Mouse (Mus musculus) CD4-positive, CD25-positive, alpha-beta regulatory T cell (primary cell): ENCODE results near the gene Prkrip1. TPM values are rescaled to one million over a fixed set of nuclear protein-coding genes. Genes with fewer than 3 reads are reported as not detected.

Experiments
- polyA plus RNA-seq: library from polyadenylated mRNA; unstranded; fragments of 100-300 nt; shearing (Covaris generic); gene quantifications from one replicate; pipeline ENCODE4 v1.2.1, GENCODE M21; 2017

The Prkrip1 gene
- polyA plus RNA-seq = 41.6 TPM

DNA sequence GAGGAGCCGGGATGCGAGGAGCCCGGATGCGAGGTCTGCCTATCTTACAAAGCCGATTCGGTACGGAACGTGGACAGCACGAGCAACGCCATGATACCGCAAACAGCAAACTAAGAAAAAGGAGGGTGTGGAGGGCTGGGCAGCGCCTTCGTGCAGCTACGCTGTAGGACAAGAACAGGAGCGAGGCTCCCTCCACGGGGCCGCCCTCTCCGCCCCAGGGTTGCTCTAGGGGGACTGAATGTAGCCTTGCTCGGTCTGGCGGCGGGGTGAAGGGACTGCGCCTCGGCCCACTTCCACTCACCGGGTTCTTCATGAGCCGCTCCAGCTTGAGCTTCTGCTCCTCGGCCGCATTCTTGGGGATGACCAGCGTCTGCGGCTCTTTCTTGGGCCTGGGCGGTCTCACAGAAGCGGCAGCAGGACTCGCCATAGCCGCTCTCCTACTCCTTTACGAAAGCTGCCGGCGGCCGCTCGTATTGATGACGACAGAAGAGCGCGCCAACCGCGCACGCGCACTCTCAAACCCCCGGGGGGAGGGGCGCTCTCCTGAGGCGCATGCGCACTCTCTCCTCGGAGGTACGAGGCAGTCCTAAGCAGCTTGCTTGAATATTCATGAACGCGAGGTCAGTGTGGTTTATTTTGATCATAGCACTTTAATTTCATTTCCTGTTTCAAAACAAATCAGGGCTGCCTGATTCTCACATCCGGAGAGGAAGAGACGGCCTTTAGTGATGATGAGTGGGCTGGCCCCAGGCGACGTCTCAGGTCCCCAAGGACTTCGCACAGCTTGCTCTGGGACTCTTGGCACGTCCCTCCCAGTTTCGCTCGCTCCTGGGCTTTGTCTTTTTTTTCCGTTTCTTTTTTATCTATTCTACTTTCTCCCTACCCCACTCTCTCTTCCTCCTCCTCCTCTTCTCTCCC is at the start of gene Prkrip1:
Gene Prkrip1 (minus strand): TSS at position 490 of the 918 bp plus-strand sequence.

DNA sequence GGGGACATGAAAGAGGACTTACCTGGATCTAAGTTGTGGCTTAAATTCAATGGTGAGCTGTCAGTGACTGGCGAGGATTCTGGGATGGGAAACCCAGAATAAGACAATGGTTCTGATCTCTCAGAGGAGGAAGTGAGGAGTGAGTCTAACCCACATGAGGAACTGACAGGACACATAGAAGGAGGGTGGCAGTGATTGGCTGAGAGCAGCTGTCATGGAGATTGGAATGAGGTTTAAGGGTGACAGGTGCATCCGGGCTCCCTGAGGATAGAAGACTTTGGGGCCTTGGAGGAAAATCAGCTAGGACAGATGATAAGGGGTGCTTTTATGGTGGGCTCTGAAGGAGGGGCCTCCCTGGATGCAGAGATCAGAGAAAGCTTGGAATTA is 47.7 kb upstream of the Prkrip1 start, which contains the start of gene Sh2b2:
Gene Sh2b2 (minus strand): TSS at position 105 of the 387 bp plus-strand sequence.

DNA sequence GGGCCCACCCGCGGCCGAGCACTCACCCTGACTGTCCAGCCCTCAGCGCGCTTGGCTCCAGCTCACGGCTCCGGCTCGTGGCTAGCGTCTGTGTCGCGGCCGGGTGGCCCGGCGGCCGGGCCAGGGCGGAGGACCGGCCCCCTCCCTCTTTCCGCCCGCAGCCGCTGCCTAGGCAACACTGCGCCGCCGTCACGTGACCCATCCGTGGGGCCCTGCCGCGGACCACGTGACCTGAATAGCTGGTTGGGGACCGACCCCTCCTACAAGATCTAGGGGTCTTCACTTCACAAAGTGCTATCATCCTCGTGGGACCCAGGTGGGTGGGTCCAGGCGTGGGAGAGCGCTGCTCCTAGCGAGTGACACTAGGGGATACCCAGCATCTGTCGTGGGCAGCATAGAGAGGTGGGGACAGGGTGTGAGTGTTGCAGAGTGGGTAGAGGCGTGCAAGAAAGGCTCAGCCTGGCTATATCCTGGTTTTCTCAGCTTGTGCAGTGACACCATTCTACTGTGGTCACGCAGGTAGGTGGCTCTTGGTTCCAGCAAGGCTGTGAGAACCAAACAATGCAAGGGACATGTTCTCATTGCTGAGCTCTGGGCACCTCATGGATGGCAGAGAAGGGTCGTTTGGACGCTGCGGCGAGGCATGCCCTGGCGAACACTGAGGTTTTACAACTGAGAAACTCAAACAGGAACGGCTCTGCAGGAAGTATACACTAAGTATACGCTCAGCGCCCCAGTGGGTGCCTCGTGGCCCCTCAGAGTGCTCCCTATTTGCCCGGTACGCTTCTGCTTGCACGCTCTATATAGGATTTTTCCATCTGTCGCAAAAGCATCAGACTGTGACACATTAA is 28.0 kb downstream of the Prkrip1 start, which contains the start of gene Orai2:
Gene Orai2 (minus strand): TSS at position 202 of the 851 bp plus-strand sequence.

DNA sequence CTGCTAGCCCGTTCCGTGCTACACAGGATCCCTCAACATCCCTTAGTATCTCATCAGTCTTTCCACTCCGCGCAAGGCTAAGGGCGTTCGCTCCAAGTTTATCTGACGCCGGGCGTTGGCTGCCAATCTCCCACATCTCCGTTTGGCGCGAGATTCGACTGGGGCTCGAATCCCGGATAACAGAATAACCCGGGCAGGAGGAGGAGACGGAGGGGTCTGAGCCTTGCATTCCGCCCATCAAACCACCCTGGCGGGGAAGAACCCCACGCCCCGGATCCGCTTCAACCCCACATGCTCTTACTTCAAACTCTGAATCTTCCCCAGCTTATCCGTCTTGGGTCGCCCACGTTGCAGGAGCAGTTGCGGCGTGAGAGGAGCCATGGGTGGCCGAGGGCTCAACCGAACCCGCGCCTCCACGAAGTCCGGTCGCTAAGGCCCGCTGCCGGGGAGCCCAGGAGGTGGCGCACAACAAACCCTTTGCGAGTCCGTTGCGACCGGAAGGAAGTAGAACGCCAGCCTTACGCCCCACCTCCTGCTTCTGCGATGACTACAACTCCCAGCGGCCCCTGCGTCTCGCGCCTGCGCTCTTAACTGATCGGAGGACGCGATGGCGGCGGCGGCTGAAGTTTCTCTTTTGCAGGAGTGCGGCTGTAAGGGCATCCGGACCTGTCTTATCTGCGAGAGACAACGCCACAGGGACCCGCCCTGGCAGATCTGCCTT is 63.0 kb downstream of the Prkrip1 start, which contains the start of the genes Lrwd1 and Alkbh4:
Gene Lrwd1 (minus strand): TSS at position 504 of the 721 bp plus-strand sequence.
Gene Alkbh4 (plus strand): TSS at position 576 of the 721 bp plus-strand sequence.

Other genes with a start within 250 kb of the Prkrip1 start
- gene Ssc4d, start 224.4 kb downstream of the Prkrip1 start, polyA plus RNA-seq = 0.81 TPM
- gene Zp3, start 218.9 kb downstream of the Prkrip1 start, polyA plus RNA-seq = not detected
- gene Dtx2, start 204.2 kb downstream of the Prkrip1 start, polyA plus RNA-seq = 23.8 TPM
- not detected for gene Upk3b, start 160.5 kb downstream of the Prkrip1 start, polyA plus RNA-seq
- not detected for gene Upk3bl, start 144.5 kb downstream of the Prkrip1 start, polyA plus RNA-seq
- 2.4 TPM for gene Rasa4, start 115.0 kb downstream of the Prkrip1 start, polyA plus RNA-seq
- gene Polr2j, start 82.3 kb downstream of the Prkrip1 start, polyA plus RNA-seq = 142 TPM
- 50.5 TPM for gene Lrwd1, start 62.9 kb downstream of the Prkrip1 start, polyA plus RNA-seq
- 62.5 TPM for gene Alkbh4, start 62.8 kb downstream of the Prkrip1 start, polyA plus RNA-seq
- 78.1 TPM for gene Orai2, start 28.2 kb downstream of the Prkrip1 start, polyA plus RNA-seq
- gene Sh2b2, start 47.6 kb upstream of the Prkrip1 start, polyA plus RNA-seq = 0.49 TPM